In genomic region chr6:101062186-101062585, GRCm38 (mm10) we compare ENCODE assay signal across 25 mouse cellular contexts.
A peak's percentile ranks its signal among the peaks of the same experiment; 100 is the strongest.
DNase-seq lines count a peak whose midpoint lies in the region; ATAC-seq and TF ChIP-seq lines count a peak whose summit lies in the region.
"Had no signal": no experiment of that assay in that cellular context is flagged by ENCODE, and none has a peak within 500 bp of the region (broad histone marks: within the 10 kb centered on the region; RNA-seq: fewer than 3 reads in every experiment).

No protein-coding gene starts in this region.

- peak overlapping the region; percentile 67 for H3K4me3 ChIP-seq in testis, adult 2 months (ENCODE audit: control insufficient read depth, low read depth, low read length)
- no peak overlapping the region for H3K4me3 ChIP-seq in kidney, embryonic 16.5 days (ENCODE audit: low read length)
- H3K4me3 ChIP-seq: embryonic facial prominence, embryonic 12.5 days; embryonic facial prominence, embryonic 15.5 days; heart, adult 2 months; heart, embryonic 10.5 days; heart, embryonic 13.5 days had no signal

- ATAC-seq in kidney, embryonic 16.5 days (ENCODE audit: low FRiP score, low TSS enrichment): no peak
- ATAC-seq: CD4-positive, CD25-positive, alpha-beta regulatory T cell, adult 4 months; forebrain, embryonic 14.5 days; forebrain, postnatal 0 days; hindbrain, postnatal 0 days; inflammation-experienced regulatory T-cells, adult 6 months; intestine, embryonic 16.5 days had no signal

- no peak overlapping the region for H3K27ac ChIP-seq in testis, adult 2 months (ENCODE audit: control insufficient read depth, insufficient read depth, low read depth, low read length)
- H3K27ac ChIP-seq in kidney, embryonic 16.5 days (ENCODE audit: low read length): no peak overlapping the region
- H3K27ac ChIP-seq: embryonic facial prominence, embryonic 12.5 days; embryonic facial prominence, embryonic 15.5 days; heart, adult 2 months; heart, embryonic 10.5 days; heart, embryonic 13.5 days; hindbrain, embryonic 14.5 days; hindbrain, postnatal 0 days had no signal

- no peak for TF ChIP-seq POLR2A in testis, adult 2 months (IDR thresholded peaks at IDR 0.05; ENCODE audit: control insufficient read depth, low read depth, low read length)

- H3K4me2 ChIP-seq in kidney, embryonic 16.5 days (replicated peaks; ENCODE audit: low read depth, low read length): no peak overlapping the region
- H3K4me2 ChIP-seq: embryonic facial prominence, embryonic 12.5 days; embryonic facial prominence, embryonic 15.5 days; heart, embryonic 13.5 days; hindbrain, embryonic 14.5 days had no signal

- H3K4me1 ChIP-seq in testis, adult 2 months (ENCODE audit: control insufficient read depth, insufficient read depth, low read length): peaks cover 2% of the 10 kb centered on the region; the same call in 1 of the 2 replicates
- no peaks in the 10 kb centered on the region for H3K4me1 ChIP-seq in kidney, embryonic 16.5 days (ENCODE audit: insufficient read depth, low read length)
- H3K4me1 ChIP-seq: embryonic facial prominence, embryonic 12.5 days; embryonic facial prominence, embryonic 15.5 days; heart, embryonic 10.5 days; heart, embryonic 13.5 days had no signal

- 95% methylated on average over 14 of the region's 14 CpGs for WGBS in kidney, embryonic 16.5 days

- DNase-seq in adrenal gland, adult 18-20 months (ENCODE audit: low spot score in 2 of 2): peak; percentile 7 to 20
- peak; percentile 49 for DNase-seq in adrenal gland, adult 2 months
- peak; percentile 77 for DNase-seq in adrenal gland, postnatal 14 days
- DNase-seq in layer of hippocampus, adult 8-10 months (ENCODE audit: low spot score in 2 of 2): no peak
- DNase-seq in frontal cortex, adult 2 months (ENCODE audit: extremely low spot score in 1 of 2, low spot score in 1 of 2): no peak
- DNase-seq in lung, postnatal 10 days: no peak
- DNase-seq: cerebellum, adult 18-20 months; cerebellum, adult 9-10 months; forebrain, postnatal 0 days; gastrocnemius, postnatal 36 days; heart, adult 2 months; heart, postnatal 14 days; heart, postnatal 4 days had no signal

- H3K27me3 ChIP-seq in testis, adult 2 months (ENCODE audit: control insufficient read depth, insufficient read depth, low read length): no peaks in the 10 kb centered on the region
- no peaks in the 10 kb centered on the region for H3K27me3 ChIP-seq in kidney, embryonic 16.5 days (ENCODE audit: insufficient read depth, low read length)
- H3K27me3 ChIP-seq: embryonic facial prominence, embryonic 12.5 days; embryonic facial prominence, embryonic 15.5 days; heart, embryonic 13.5 days had no signal

- H3K36me3 ChIP-seq in testis, adult 2 months (ENCODE audit: control insufficient read depth, insufficient read depth, low read length): no peaks in the 10 kb centered on the region
- no peaks in the 10 kb centered on the region for H3K36me3 ChIP-seq in kidney, embryonic 16.5 days (ENCODE audit: insufficient read depth, low read length)
- H3K36me3 ChIP-seq: embryonic facial prominence, embryonic 12.5 days; embryonic facial prominence, embryonic 15.5 days; heart, embryonic 10.5 days; heart, embryonic 13.5 days had no signal

- H3K9me3 ChIP-seq in kidney, embryonic 16.5 days (ENCODE audit: low read length): no peaks in the 10 kb centered on the region
- H3K9me3 ChIP-seq: embryonic facial prominence, embryonic 12.5 days; embryonic facial prominence, embryonic 15.5 days; heart, embryonic 10.5 days; heart, embryonic 13.5 days had no signal

- TF ChIP-seq CTCF in testis, adult 2 months (IDR thresholded peaks at IDR 0.05; ENCODE audit: control insufficient read depth, insufficient read depth, insufficient replicate concordance, low read depth, low read length): no peak

- no peak overlapping the region for H3K9ac ChIP-seq in kidney, embryonic 16.5 days (replicated peaks; ENCODE audit: low read length)
- H3K9ac ChIP-seq: embryonic facial prominence, embryonic 12.5 days; embryonic facial prominence, embryonic 15.5 days; forebrain, postnatal 0 days; heart, embryonic 13.5 days; hindbrain, embryonic 14.5 days had no signal

Comparison
In these comparisons a context has a peak if more than half of its experiments do, and no peak if none do; other contexts are left out.
1. DNase-seq: peak in adrenal gland, adult 18-20 months (2 of 2), adrenal gland, adult 2 months (single experiment) and adrenal gland, postnatal 14 days (single experiment); none in layer of hippocampus, adult 8-10 months (0 of 2), frontal cortex, adult 2 months (0 of 2) and lung, postnatal 10 days (single experiment).